Mouse (Mus musculus) G1E (cell line): ENCODE measurements around the gene Myzap.

Experiments
- CTCF ChIP-seq: IDR thresholded peaks from 2 replicates; pipeline ENCODE4 v1.5.1; 2012; ENCODE audit warnings: low read depth, low read length, inconsistent platforms, mixed read lengths
- GATA2 ChIP-seq: IDR thresholded peaks from 2 replicates; pipeline ENCODE4 v1.6.1; 2012; ENCODE audit warnings: low read depth, low read length, inconsistent platforms, borderline replicate concordance
- TAL1 ChIP-seq: conservative IDR thresholded peaks from 2 replicates; pipeline ENCODE4 v1.6.1; 2012; ENCODE audit warnings: low read depth, low read length, inconsistent platforms, mixed read lengths

- TF ChIP-seq CTCF = no peak
- no peak for TF ChIP-seq TAL1
- no peak for TF ChIP-seq GATA2
These were observed 76.3 kb downstream of the Myzap start for GRCm38 (mm10) chr9:71515862-71516261.
